Mouse (Mus musculus) limb, embryonic 13.5 days (tissue): ENCODE results near the gene Aif1. TPM values are rescaled to one million over a fixed set of nuclear protein-coding genes. Genes with fewer than 3 reads are reported as not detected.
A peak's percentile ranks its signal among the peaks of the same experiment; 100 is the strongest.
"Not testable (repeated sequence)": the region's sequence is repeated elsewhere in the genome, so short reads cannot be mapped to it uniquely, and the experiment has no call there.

Experiments
- ATAC-seq: fragments of 200-750 bp; cut with Nextera tagmentation; 2 replicates; pipeline ENCODE4 v1.8.0; 2017; ENCODE audit warnings: low read depth, moderate number of reproducible peaks, moderate TSS enrichment; ENCODE audit not compliant: low FRiP score
- H3K27ac ChIP-seq: fragments of 300-500 bp; sonication (generic); 2 replicates; pipeline ENCODE4 v1.5.1; 2015; ENCODE audit warnings: inconsistent platforms, mild to moderate bottlenecking, moderate library complexity
- H3K27me3 ChIP-seq: fragments of 300-500 bp; sonication (generic); 2 replicates; pipeline ENCODE4 v1.6.1; 2015; ENCODE audit warnings: mild to moderate bottlenecking, inconsistent platforms
- H3K36me3 ChIP-seq: fragments of 300-500 bp; sonication (generic); 2 replicates; pipeline ENCODE4 v1.6.1; 2015; ENCODE audit warnings: inconsistent platforms, mild to moderate bottlenecking, moderate library complexity
- H3K4me1 ChIP-seq: fragments of 300-500 bp; sonication (generic); 2 replicates; pipeline ENCODE4 v1.6.1; 2015; ENCODE audit warnings: inconsistent platforms
- H3K4me2 ChIP-seq: fragments of 300-500 bp; sonication (generic); replicated peaks from 2 replicates; pipeline ENCODE4 v1.6.1; 2015; ENCODE audit warnings: inconsistent platforms, mild to moderate bottlenecking, moderate library complexity
- H3K4me3 ChIP-seq: fragments of 300-500 bp; sonication (generic); 2 replicates; pipeline ENCODE4 v1.5.1; 2015; ENCODE audit warnings: moderate library complexity, mild to moderate bottlenecking, inconsistent platforms
- H3K9ac ChIP-seq: fragments of 300-500 bp; sonication (generic); 2 replicates; pipeline ENCODE4 v1.6.1; 2015; ENCODE audit warnings: mild to moderate bottlenecking, inconsistent platforms
- H3K9me3 ChIP-seq: fragments of 300-500 bp; sonication (generic); 2 replicates; pipeline ENCODE4 v1.6.1; 2016; ENCODE audit warnings: inconsistent platforms
- WGBS: fragments of 180-500 bp; shearing (Covaris S2); methylation state at CpG from one replicate; pipeline ENCODE4 v1.1.7; 2015; 5-methylcytosine and 5-hydroxymethylcytosine counted together
- polyA plus RNA-seq: library from polyadenylated mRNA; unstranded; fragments of >200 nt; fragmentation: Nextera tagmentation; extraction: Ambion mirVana; gene quantifications from 2 replicates; pipeline ENCODE4 v1.2.1, GENCODE M21; 2015

Gene Aif1
- polyA plus RNA-seq, 1 experiment from 2014 or later = 9.0 TPM

DNA sequence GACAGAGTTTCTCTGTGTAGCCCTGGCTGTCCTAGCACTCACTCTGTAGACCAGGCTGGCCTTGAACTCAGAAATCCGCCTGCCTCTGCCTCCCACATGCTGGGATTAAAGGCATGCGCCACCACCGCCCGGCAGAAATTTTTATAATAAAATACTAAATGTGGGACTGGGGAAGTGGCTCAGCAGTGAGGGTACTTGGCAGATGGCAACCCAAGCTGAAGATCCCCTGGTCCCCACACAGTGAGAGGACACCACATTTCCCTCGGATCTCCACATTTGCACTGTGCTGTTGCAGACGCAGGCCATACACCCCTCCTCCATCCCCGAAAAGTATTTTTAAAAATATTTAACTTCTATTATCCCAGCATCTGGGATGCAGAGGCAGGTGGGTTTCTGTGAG, 42.4 kb downstream of the Aif1 start:
- Histone ChIP-seq H3K27me3 (no peaks in the 10 kb centered on the region), H3K9ac (no peak overlapping the region), H3K27ac (no peak overlapping the region), H3K4me2 (no peak overlapping the region), H3K9me3 (no peaks in the 10 kb centered on the region), H3K4me3 (no peak overlapping the region), H3K4me1 (peaks cover 19% of the 10 kb centered on the region), H3K36me3 (peaks cover 21% of the 10 kb centered on the region)
- no peak for ATAC-seq
- WGBS = 92% methylated on average over 7 of the region's 7 CpGs

DNA sequence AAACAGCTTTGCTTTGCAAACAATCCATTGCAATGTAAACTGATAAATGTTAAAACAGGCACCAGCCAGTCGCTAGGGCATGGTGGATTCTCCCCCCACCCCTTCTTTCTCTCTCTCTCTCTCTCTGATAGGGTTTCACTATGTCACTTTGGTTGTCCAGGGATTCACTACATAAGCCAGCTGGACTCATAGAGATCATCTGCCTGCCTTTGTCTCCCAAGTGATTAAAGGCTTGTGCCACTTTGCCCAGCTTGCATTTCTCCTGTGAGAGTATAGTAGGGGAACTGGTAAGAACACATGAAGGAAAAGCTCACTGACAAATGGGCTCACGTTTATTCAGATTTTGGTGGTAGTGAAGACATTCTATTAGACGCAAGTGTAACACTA, 43.7 kb downstream of the Aif1 start:
- ATAC-seq = no peak
- H3K36me3 ChIP-seq = peaks cover 22% of the 10 kb centered on the region
- WGBS = 81% methylated on average over 3 of the region's 3 CpGs

DNA sequence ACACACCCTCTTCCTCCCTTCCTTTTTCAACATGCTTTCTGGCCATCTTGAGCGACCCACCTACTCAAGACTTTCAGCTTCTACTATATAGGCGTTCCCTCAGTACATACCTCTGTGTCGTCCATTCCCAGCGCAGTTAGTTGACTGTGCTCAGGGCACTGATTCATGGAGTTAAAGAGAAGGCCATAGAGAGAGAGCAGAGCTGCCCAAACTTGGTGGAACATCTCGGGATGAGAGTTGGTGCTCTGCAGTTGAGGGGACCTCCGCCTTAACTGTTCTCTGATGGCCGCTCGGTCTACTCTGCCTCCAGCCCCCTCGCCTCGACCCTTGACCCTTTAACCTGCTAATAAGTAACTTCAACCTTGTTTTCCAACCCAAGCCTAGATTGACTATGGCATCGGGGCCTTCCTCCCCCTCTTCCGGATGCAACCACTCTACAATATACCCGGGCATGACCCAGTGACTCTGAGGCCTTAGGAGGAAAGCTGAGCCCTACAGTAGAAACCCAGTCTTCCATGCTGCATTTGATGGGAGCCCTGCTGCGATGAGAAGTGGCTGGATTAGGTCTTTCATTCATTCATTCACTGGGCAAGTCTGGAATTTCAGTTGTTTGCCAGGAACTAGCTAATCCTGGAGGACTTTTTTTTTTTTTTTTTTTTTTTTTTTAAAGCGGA, 44.2 kb downstream of the Aif1 start, which contains the start of gene Apom:
Gene Apom (minus strand): TSS at position 551 of the 674 bp plus-strand sequence.
- WGBS = 85% methylated on average over 15 of the region's 15 CpGs
- Histone ChIP-seq H3K27ac (no peak within 1 kb of the TSS), H3K4me1 (peaks cover 22% of the 10 kb centered on the region), H3K9ac (0 out of 2 replicates have a peak within 1 kb of the TSS, but pooled peaks have one; percentile 4), H3K9me3 (no peaks in the 10 kb centered on the region), H3K36me3 (peaks cover 22% of the 10 kb centered on the region), H3K27me3 (no peaks in the 10 kb centered on the region), H3K4me3 (no peak within 1 kb of the TSS), H3K4me2 (no peak within 1 kb of the TSS)
- ATAC-seq = no peak

More for the DNA sequence above, 43.7 kb downstream of the Aif1 start:
- no peak overlapping the region for H3K9ac ChIP-seq
- no peak overlapping the region for H3K4me3 ChIP-seq
- no peak overlapping the region for H3K27ac ChIP-seq
- no peak overlapping the region for H3K4me2 ChIP-seq
- no peaks in the 10 kb centered on the region for H3K27me3 ChIP-seq
- peaks cover 22% of the 10 kb centered on the region for H3K4me1 ChIP-seq
- H3K9me3 ChIP-seq = no peaks in the 10 kb centered on the region

DNA sequence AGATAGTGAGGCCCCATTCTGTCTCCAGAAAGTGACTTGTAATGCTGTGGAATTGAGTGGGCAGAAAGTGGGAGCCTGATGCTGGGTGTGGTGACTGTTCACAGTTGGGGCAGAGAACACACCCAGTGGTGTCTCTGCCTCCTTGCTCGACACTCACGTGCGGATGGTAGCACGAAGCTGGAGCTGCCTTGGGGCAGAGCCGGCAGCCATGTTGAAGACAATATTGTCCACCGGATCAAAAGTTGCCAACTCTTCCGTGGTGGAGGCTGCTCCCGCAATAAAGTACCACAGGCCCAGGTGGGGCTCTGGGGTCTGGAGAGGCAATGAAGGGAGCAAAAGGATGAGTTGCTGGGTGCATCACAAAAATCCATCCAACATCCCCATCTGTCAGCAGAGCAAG, 44.8 kb downstream of the Aif1 start:
- Histone ChIP-seq H3K27ac (no peak overlapping the region), H3K4me1 (peaks cover 18% of the 10 kb centered on the region), H3K9ac (no peak overlapping the region), H3K27me3 (no peaks in the 10 kb centered on the region), H3K9me3 (no peaks in the 10 kb centered on the region), H3K4me3 (no peak overlapping the region), H3K36me3 (peaks cover 22% of the 10 kb centered on the region), H3K4me2 (no peak overlapping the region)
- no peak for ATAC-seq
- WGBS = 87% methylated on average over 8 of the region's 8 CpGs

DNA sequence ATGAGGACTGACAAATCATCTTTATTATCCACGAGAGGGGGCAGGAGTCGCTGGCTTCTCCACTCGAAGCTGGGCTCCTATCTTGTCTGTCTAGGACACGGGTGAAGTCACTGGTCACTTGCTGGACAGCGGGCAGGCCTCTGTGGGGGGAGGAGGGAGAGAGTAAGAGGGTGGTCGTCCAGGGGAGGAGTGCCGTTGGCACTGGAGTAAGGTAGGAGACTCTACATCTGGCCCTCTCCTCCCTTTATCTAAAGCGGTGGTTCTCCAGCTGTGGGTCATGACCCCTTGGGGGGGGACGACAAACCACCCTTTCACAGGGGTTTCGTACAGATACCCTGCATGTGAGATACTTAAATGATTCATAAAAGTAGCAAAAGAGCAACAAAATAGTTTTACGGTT, 46.9 kb downstream of the Aif1 start:
- no peak for ATAC-seq
- H3K4me3 ChIP-seq = no peak overlapping the region
- H3K4me1 ChIP-seq = peaks cover 28% of the 10 kb centered on the region
- peaks cover 33% of the 10 kb centered on the region for H3K36me3 ChIP-seq
- no peak overlapping the region for H3K9ac ChIP-seq
- WGBS = 64% methylated on average over 11 of the region's 11 CpGs
- no peaks in the 10 kb centered on the region for H3K9me3 ChIP-seq
- no peak overlapping the region for H3K27ac ChIP-seq
- H3K4me2 ChIP-seq = no peak overlapping the region
- H3K27me3 ChIP-seq = no peaks in the 10 kb centered on the region

DNA sequence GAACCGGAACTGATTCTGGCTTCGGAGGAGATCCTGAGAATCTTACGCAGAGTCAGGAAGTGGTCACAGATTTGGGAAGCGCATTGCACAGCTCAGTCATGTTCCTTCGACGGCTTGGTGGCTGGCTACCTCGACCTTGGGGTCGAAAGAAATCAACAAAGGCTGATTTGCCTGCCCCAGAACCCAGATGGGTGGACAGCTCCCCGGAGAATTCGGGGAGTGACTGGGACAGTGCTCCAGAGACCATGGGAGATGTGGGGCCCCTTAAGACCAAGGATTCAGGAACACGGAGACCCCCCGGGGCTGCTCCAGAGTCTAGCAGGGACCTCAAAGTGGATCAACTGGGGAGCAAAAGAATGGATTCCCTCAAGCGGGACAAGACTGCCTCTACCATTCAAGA, 48.9 kb downstream of the Aif1 start:
- Histone ChIP-seq H3K4me3 (peak overlapping the region; percentile 76), H3K27ac (peak overlapping the region; percentile 88; the same call in 1 of the 2 replicates), H3K27me3 (no peaks in the 10 kb centered on the region), H3K9me3 (no peaks in the 10 kb centered on the region), H3K4me2 (peak overlapping the region; percentile 81), H3K9ac (peak overlapping the region; percentile 88), H3K4me1 (peaks cover 34% of the 10 kb centered on the region), H3K36me3 (peaks cover 39% of the 10 kb centered on the region)
- WGBS = 75% methylated on average over 13 of the region's 13 CpGs
- ATAC-seq = no peak

DNA sequence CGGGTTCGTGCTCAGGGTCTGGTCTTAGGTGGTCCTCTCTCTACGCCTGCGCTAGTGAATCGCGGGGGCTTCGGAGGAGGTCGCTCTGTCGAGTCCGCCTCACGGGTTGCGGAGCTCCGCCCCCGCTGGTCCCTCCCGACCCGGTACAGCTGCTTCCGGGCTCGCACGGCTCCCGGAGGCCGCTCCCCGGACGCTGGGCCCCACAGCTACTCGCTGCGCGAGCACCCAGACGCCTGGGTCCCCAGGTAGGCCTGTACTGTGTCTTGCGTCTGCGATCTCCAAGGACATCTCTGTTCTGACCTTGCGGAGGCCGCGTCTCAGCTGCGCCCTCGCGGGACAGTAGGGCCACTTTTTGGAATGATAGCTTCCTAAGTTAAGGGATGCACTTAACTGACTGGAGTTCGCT, 49.7 kb downstream of the Aif1 start, which contains the start of gene D17H6S53E:
Gene D17H6S53E (plus strand): TSS at position 168 of the 406 bp plus-strand sequence.
- H3K4me3 ChIP-seq = peak within 1 kb of the TSS; percentile 76
- ATAC-seq = peak; percentile 41; the same call in 1 of the 2 replicates
- peak within 1 kb of the TSS; percentile 88 for H3K9ac ChIP-seq
- H3K4me2 ChIP-seq = peak within 1 kb of the TSS; percentile 81
- H3K36me3 ChIP-seq = peaks cover 39% of the 10 kb centered on the region
- H3K27me3 ChIP-seq = no peaks in the 10 kb centered on the region
- H3K4me1 ChIP-seq = peaks cover 34% of the 10 kb centered on the region
- H3K27ac ChIP-seq = peak within 1 kb of the TSS; percentile 88
- WGBS = under 1% methylated on average over 30 of the region's 36 CpGs
- no peaks in the 10 kb centered on the region for H3K9me3 ChIP-seq

DNA sequence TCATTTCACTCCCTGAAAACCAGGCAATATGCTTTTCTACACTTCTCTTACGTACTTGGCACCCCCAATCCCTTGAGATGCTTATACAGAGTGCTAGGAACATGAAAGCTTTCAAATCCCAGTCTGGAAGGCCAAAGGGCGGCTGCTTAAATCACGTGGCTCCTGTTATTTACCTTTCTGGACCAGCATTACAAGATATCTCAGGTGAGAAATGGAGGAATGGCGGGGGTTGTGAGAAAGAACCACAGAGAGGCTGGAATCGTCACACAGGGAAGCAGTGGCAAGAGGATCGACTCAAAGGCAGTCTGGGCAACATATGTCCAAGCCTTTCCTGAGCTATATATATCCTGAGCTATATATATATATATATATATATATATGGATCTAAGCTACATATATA, 50.3 kb downstream of the Aif1 start:
- Histone ChIP-seq H3K27me3 (no peaks in the 10 kb centered on the region), H3K4me3 (peak overlapping the region; percentile 76), H3K36me3 (peaks cover 39% of the 10 kb centered on the region), H3K4me2 (peak overlapping the region; percentile 81), H3K9me3 (no peaks in the 10 kb centered on the region), H3K27ac (peak overlapping the region; percentile 88; the same call in 1 of the 2 replicates), H3K9ac (peak overlapping the region; percentile 88), H3K4me1 (peaks cover 35% of the 10 kb centered on the region)
- 26% methylated on average over 6 of the region's 6 CpGs for WGBS
- ATAC-seq = no peak

DNA sequence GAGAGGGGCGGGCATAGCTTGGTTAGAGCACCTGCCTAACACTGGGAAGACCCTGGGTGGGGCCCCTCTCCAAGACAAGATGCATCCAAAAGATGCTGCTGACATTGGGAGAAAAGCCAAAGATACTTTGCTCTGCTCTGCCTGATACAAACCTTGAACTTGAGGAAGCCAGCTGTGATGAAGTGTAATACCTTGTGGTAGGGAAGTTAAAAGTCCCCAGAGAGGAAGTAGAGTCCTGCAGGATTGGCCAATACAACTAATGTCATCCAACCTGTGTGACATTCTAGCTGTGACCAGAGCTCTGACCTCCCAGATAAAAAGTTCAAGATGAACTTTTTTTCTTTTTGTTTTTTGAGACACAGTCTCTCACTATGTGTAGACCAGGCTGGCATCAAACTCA, 50.8 kb downstream of the Aif1 start:
- peak overlapping the region; percentile 88 for H3K9ac ChIP-seq
- no peaks in the 10 kb centered on the region for H3K9me3 ChIP-seq
- H3K27me3 ChIP-seq = no peaks in the 10 kb centered on the region
- H3K4me2 ChIP-seq = peak overlapping the region; percentile 81
- WGBS = 88% methylated on average over 1 of the region's 1 CpGs
- no peak overlapping the region; the same call in 1 of the 2 replicates for H3K27ac ChIP-seq
- peaks cover 34% of the 10 kb centered on the region for H3K36me3 ChIP-seq
- ATAC-seq = no peak
- H3K4me1 ChIP-seq = peaks cover 40% of the 10 kb centered on the region
- H3K4me3 ChIP-seq = no peak overlapping the region

DNA sequence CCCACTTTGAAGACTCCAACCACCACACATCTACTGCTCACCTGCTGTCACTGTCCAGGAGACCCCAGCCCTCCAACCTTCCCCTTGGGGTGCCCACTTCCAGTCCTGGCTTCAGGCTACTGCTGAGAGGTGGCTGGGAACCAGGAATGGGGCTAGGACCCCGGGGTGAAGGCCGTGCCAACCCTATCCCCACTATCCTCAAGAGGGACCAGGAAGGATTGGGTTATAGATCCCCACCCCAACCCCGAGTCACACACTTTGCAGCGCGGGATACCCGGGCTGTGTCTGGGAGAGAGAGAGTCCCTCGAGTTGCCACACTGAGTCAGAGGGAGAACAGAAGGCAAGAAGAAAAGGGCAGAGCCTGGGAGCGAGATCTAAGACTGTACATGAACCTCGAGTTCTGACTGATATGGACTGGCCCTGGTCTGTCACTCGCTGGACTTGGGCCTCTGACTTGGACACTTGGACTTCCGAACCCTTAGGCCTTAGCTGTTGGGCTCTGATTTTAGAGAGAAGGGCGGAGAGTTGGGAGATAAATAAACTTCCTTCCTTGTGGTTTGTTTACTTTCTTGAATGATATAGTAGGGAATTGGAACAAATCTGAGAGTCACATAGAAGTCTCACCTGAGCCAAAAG, 51.5 kb downstream of the Aif1 start:
- peaks cover 46% of the 10 kb centered on the region for H3K4me1 ChIP-seq
- H3K27ac ChIP-seq, H3K4me3 ChIP-seq, H3K27me3 ChIP-seq, H3K9ac ChIP-seq, H3K4me2 ChIP-seq, H3K9me3 ChIP-seq, ATAC-seq: not testable (repeated sequence)
- 94% methylated on average over 12 of the region's 12 CpGs for WGBS
- peaks cover 27% of the 10 kb centered on the region for H3K36me3 ChIP-seq

DNA sequence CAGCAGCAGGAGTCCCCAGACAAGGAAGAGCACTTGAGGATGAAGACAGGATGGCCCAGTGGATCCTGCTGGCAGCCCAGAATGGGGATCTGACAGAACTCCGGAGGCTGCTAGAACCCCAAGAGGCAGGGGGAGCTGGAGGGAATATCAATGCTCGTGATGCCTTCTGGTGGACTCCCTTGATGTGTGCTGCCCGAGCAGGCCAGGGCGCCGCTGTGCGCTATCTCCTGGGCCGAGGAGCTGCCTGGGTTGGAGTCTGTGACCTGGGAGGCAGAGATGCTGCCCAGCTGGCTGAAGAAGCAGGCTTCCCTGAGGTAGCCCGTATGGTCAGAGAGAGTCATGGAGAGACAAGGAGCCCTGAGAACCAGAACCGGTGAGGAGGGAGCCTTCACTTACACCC, 52.6 kb downstream of the Aif1 start:
- peaks cover 31% of the 10 kb centered on the region for H3K36me3 ChIP-seq
- not testable (repeated sequence) for H3K27ac ChIP-seq, H3K27me3 ChIP-seq, H3K4me2 ChIP-seq, H3K9me3 ChIP-seq, H3K9ac ChIP-seq, H3K4me3 ChIP-seq, ATAC-seq
- H3K4me1 ChIP-seq = peaks cover 43% of the 10 kb centered on the region
- WGBS = 90% methylated on average over 9 of the region's 9 CpGs

DNA sequence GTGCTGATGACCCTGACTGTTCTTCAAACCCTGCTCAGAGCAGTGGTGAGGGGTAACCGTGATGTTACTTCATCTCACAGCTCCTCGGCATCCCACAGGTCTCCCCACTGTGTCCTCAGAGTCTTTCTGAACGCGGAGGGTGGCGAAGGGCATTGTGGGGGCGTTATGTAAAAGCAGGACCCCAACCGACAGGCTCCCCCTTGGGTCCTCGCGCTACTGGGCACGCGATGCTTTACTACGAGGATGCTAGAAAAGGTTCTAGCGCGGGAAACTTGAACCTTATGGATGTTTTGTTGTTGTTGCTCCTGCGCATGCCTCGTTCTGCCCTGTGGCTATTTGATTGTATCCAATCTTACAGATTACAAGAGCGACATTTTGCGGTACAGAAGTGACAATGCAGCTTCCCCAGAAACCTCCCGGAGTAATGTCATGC, 54.0 kb downstream of the Aif1 start, which contains the start of gene Csnk2b:
Gene Csnk2b (minus strand): TSS at position 183 of the 433 bp plus-strand sequence.
- WGBS = 0% methylated on average over 19 of the region's 19 CpGs
- Histone ChIP-seq H3K36me3 (peaks cover 37% of the 10 kb centered on the region), H3K27me3 (no peaks in the 10 kb centered on the region), H3K4me2 (peak within 1 kb of the TSS; percentile 92), H3K9ac (peak within 1 kb of the TSS; percentile 98), H3K4me1 (peaks cover 32% of the 10 kb centered on the region), H3K9me3 (no peaks in the 10 kb centered on the region), H3K4me3 (peak within 1 kb of the TSS; percentile 93), H3K27ac (peak within 1 kb of the TSS; percentile 94)
- ATAC-seq = no peak
